Mouse (Mus musculus) heart, adult 2 months (tissue): Measurements from ENCODE around the gene Pctp. TPM values are rescaled to one million over a fixed set of nuclear protein-coding genes. Genes with fewer than 3 reads are reported as not detected.

Source experiments
- DNase-seq, 2 experiments: peaks; one replicate each; pipeline ENCODE4 v3.0.0; 2021
- H3K27ac ChIP-seq: fragments of 200-600 bp; 2 replicates; pipeline ENCODE4 v1.8.1; 2022
- H3K27me3 ChIP-seq: fragments of 200-500 bp; 2 replicates; pipeline ENCODE4 v1.6.1; 2012; ENCODE audit warnings: mild to moderate bottlenecking, low read length, inconsistent platforms, mixed read lengths; ENCODE audit not compliant: control insufficient read depth, insufficient read depth
- H3K36me3 ChIP-seq: fragments of 200-500 bp; 2 replicates; pipeline ENCODE4 v1.6.1; 2012; ENCODE audit warnings: low read length, inconsistent platforms; ENCODE audit not compliant: control insufficient read depth, insufficient read depth
- H3K4me1 ChIP-seq: fragments of 200-500 bp; 2 replicates; pipeline ENCODE4 v1.6.1; 2011; ENCODE audit warnings: low read length; ENCODE audit not compliant: control insufficient read depth, insufficient read depth
- H3K4me3 ChIP-seq: fragments of 200-600 bp; 2 replicates; pipeline ENCODE4 v1.8.1; 2022
- H3K79me2 ChIP-seq: fragments of 200-500 bp; replicated peaks from 2 replicates; pipeline ENCODE4 v1.6.1; 2012; ENCODE audit warnings: mild to moderate bottlenecking, inconsistent platforms, low read length, moderate library complexity, mixed read lengths; ENCODE audit not compliant: control insufficient read depth, insufficient read depth
- H3K9ac ChIP-seq: fragments of 200-500 bp; 2 replicates; pipeline ENCODE4 v1.6.1; 2012; ENCODE audit warnings: low read depth, mild to moderate bottlenecking, control low read depth, inconsistent platforms, low read length, mixed read lengths
- CTCF ChIP-seq: fragments of 200-600 bp; IDR thresholded peaks from 2 replicates; pipeline ENCODE4 v1.8.1; 2022; ENCODE audit warnings: antibody characterized with exemption, mild to moderate bottlenecking, moderate library complexity
- EP300 ChIP-seq: fragments of 200-500 bp; IDR thresholded peaks from 2 replicates; pipeline ENCODE4 v1.6.1; 2011; ENCODE audit warnings: low read depth, low read length, control low read depth; ENCODE audit not compliant: insufficient read depth
- POLR2A ChIP-seq: fragments of 200-500 bp; IDR thresholded peaks from 2 replicates; pipeline ENCODE4 v1.6.1; 2011; ENCODE audit warnings: mild to moderate bottlenecking, low read depth, low read length, control low read depth; ENCODE audit not compliant: insufficient read depth
- WGBS: fragments of 180-500 bp; shearing (Covaris S2); methylation state at CpG from one replicate; pipeline ENCODE4 v1.1.7; 2018; 5-methylcytosine and 5-hydroxymethylcytosine counted together
- intact Hi-C: fragments of 180-260 bp; cut with DNase I; formaldehyde crosslinking; loops from one replicate; pipeline ENCODE4 v1.15.1; 2025
- polyA plus RNA-seq: library from polyadenylated mRNA; depleted of rRNA; stranded (reverse); fragments of >200 nt; gene quantifications from 2 replicates; pipeline ENCODE4 v1.2.3, GENCODE M21; 2012
- total RNA-seq, 2 experiments: library from RNA; stranded (reverse); gene quantifications; 2 replicates each; pipeline ENCODE4 v1.2.3; 2021

Gene Pctp
- total and polyA plus RNA-seq, 3 experiments = 2.2 to 4.4 (median 4.0) TPM

DNA sequence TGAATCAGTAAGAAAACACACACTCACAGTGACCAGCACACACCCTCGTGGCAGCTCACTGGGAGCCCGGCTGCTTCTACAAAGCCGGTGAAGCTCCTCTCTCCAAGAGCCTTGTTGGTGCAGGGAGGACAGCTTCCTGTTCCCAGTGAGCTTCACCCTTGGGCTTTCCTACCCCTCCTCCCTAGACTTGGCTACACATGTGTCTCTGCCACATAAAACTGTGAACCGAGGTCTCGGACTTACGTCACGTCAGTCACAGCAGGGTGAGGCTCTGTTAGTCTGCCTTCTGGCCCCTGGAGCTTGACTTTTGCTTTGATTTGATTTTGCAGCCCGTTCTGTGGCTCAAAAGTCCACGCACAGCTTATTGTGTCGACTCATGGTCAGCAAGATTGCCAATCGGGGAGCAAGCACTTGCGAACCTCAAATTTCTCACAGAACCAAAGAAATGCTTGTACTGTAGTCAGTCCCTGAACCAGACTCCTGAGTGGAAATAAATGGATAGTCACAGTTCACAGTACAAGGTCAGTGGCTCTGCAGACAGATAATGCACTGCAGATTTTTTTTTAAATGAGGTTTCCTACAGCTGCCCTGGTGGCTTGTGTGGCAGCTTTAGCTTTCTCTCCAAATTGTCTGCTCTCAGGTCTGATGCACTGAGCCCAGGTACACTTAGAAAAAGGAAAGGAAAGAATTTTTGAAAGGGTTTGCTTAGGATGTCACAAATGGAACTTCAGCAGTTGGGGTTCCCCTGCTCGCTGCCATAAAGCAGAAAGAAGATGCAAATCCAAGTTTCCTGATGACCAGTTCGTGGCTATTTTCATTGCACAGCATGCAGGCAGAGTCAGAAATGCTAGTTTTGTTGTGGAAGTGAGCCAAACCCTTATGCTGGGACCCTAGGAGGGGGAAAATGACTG, 23.5 kb upstream of the Pctp start:
- intact Hi-C loops = no loop called here
- peak in 1 of 2 experiments; percentile 49 for DNase-seq
- Histone ChIP-seq H3K4me1 (peaks cover 4% of the 10 kb centered on the region), H3K9ac (no peak overlapping the region), H3K79me2 (no peaks in the 10 kb centered on the region), H3K27ac (peak overlapping the region; percentile 8; the same call in 1 of the 2 replicates), H3K36me3 (no peaks in the 10 kb centered on the region), H3K27me3 (no peaks in the 10 kb centered on the region), H3K4me3 (no peak overlapping the region)
- no peak for TF ChIP-seq POLR2A
- no peak for TF ChIP-seq EP300
- no peak for TF ChIP-seq CTCF
- 54% methylated on average over 14 of the region's 14 CpGs for WGBS

DNA sequence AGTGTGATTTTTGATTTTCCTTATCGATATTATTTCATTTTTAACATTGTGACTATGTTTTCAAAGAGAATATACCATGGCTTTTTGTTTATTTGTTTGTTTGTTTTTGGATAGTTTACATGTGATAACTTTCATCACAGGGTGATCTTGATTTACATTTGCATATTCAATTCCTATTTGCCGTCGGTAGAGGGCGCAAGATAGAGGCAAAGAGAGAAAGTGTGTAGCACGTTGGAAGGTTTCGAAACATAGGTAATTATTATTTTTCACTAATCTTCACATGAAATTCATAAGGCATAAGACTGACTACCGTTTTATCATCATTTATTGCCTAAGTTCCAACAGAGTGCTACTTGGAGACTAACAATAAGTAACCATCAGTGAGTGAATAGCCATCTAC, 16.5 kb upstream of the Pctp start:
- TF ChIP-seq POLR2A (no peak), CTCF (peak; percentile 86)
- Histone ChIP-seq H3K36me3 (no peaks in the 10 kb centered on the region), H3K27ac (no peak overlapping the region), H3K27me3 (peaks cover 2% of the 10 kb centered on the region; the same call in 1 of the 2 replicates), H3K9ac (no peak overlapping the region), H3K4me3 (no peak overlapping the region), H3K4me1 (no peaks in the 10 kb centered on the region), H3K79me2 (no peaks in the 10 kb centered on the region)
- 13% methylated on average over 7 of the region's 7 CpGs for WGBS
- intact Hi-C loops = loop anchor here (1.0 kb wide), 2 partner anchors 30 to 151 kb away; no protein-coding TSS in a partner anchor
- DNase-seq = no peak

DNA sequence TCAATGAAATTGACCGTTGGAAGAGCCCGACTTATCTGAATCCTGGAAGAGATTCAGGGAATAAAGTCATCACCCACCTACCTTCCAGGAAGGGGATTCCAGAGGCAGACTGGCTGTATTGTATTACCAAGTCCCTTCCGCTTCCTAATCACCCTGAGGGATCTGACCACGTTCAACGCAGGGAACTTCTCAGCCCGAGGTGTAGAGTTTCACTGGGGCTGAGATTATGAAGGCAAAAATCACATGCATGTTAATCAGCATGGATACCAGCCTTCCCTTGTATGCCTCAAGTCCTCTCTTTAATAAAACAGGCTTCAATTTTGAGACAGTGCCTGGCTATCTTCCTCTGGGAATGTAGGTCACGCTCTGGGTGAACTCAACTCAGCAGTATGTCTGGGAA, 12.6 kb upstream of the Pctp start:
- TF ChIP-seq CTCF (no peak), EP300 (no peak), POLR2A (no peak)
- intact Hi-C loops = no loop called here
- no peak for DNase-seq
- Histone ChIP-seq H3K4me3 (no peak overlapping the region), H3K27me3 (peaks cover 2% of the 10 kb centered on the region; the same call in 1 of the 2 replicates), H3K79me2 (no peaks in the 10 kb centered on the region), H3K4me1 (no peaks in the 10 kb centered on the region), H3K27ac (no peak overlapping the region), H3K9ac (no peak overlapping the region), H3K36me3 (no peaks in the 10 kb centered on the region)
- WGBS = 49% methylated on average over 7 of the region's 7 CpGs

DNA sequence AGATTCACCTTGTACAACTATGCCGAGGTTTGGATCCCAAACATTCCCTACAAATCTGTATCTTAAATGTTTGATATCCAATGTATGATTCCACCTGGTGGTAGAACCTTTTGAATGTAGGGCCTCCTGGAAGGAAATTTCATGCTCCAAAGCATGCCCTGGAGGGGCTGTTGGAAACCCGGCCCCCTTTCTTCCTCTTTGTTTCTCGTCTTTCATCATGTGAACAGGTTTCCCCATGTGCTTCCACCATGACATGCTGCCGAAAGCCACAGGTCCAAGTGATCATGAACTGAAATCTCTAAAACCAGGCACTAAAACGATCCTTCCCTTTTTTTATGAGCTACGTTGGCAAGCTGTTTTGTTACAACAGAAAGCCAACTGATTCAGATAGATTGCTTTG, 11.0 kb upstream of the Pctp start:
- no peak for DNase-seq
- intact Hi-C loops = no loop called here
- TF ChIP-seq POLR2A (no peak), CTCF (no peak), EP300 (no peak)
- WGBS = 88% methylated on average over 6 of the region's 6 CpGs
- Histone ChIP-seq H3K4me3 (no peak overlapping the region), H3K27ac (no peak overlapping the region), H3K79me2 (no peaks in the 10 kb centered on the region), H3K4me1 (no peaks in the 10 kb centered on the region), H3K9ac (no peak overlapping the region), H3K27me3 (peaks cover 2% of the 10 kb centered on the region; the same call in 1 of the 2 replicates), H3K36me3 (no peaks in the 10 kb centered on the region)

DNA sequence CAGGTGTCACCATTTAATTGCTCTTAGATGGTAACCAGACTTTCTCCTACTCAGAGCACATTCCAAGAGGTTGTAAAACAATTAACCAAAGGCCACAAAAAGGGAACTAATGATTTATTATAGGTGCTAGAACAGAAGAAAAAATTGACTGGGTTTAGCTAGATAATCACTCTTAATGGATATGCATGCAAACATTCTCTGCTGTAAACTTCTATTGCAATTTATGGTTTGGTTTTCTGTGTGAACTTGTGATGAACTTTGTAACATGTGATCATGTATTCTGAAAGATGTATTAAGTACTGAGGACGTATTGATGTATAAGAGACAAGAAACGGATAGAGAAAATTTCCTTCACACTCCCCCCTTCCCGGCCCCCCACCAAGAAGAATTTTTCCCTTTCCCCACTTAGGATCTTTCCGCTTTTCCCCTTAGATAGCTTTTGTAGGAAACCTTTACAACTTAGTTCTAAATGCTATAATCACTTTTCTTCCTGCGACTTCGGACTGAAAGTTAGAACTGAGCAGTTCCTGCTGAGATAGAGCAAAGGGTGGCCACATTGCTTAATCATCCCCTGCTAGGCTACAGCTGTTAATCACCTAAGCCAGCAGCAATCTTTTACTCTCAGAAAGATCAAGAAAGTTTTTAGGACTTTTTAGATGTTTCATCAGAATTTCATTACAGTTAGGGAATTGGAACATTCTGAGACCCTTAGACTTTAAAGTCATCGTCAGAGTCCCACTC, 5.3 kb upstream of the Pctp start:
- 53% methylated on average over 7 of the region's 7 CpGs for WGBS
- H3K27ac ChIP-seq = no peak overlapping the region
- H3K4me3 ChIP-seq = no peak overlapping the region
- no peaks in the 10 kb centered on the region for H3K79me2 ChIP-seq
- intact Hi-C loops = loop anchor here (10.0 kb wide), 1 partner anchor 627 kb away; the partner anchor contains the start of genes Cox11 and Stxbp4
- no peaks in the 10 kb centered on the region for H3K27me3 ChIP-seq
- DNase-seq = no peak
- no peaks in the 10 kb centered on the region for H3K4me1 ChIP-seq
- no peak overlapping the region for H3K9ac ChIP-seq
- no peaks in the 10 kb centered on the region for H3K36me3 ChIP-seq
- no peak for TF ChIP-seq POLR2A
- TF ChIP-seq CTCF = no peak
- no peak for TF ChIP-seq EP300
